Mouse (Mus musculus) embryonic facial prominence, embryonic 13.5 days (tissue): ENCODE results near the gene Anxa9. TPM values are rescaled to one million over a fixed set of nuclear protein-coding genes. Genes with fewer than 3 reads are reported as not detected.

Experiments used
- ATAC-seq: fragments of 200-750 bp; cut with Nextera tagmentation; 2 replicates; pipeline ENCODE4 v1.8.0; 2017; ENCODE audit warnings: low read depth; ENCODE audit not compliant: insufficient number of reproducible peaks, insufficient read depth, low FRiP score, low TSS enrichment
- H3K27ac ChIP-seq: fragments of 300-500 bp; sonication (generic); 2 replicates; pipeline ENCODE4 v1.5.1; 2015; ENCODE audit warnings: moderate library complexity, mild to moderate bottlenecking, inconsistent platforms
- H3K27me3 ChIP-seq: fragments of 300-500 bp; sonication (generic); 2 replicates; pipeline ENCODE4 v1.6.1; 2015; ENCODE audit warnings: mild to moderate bottlenecking, inconsistent platforms
- H3K36me3 ChIP-seq: fragments of 300-500 bp; sonication (generic); 2 replicates; pipeline ENCODE4 v1.6.1; 2015; ENCODE audit warnings: mild to moderate bottlenecking, inconsistent platforms
- H3K4me1 ChIP-seq: fragments of 300-500 bp; sonication (generic); 2 replicates; pipeline ENCODE4 v1.6.1; 2015; ENCODE audit warnings: inconsistent platforms
- H3K4me2 ChIP-seq: fragments of 300-500 bp; sonication (generic); 2 replicates; pipeline ENCODE4 v1.6.1; 2015; ENCODE audit warnings: moderate library complexity, mild to moderate bottlenecking, inconsistent platforms
- H3K4me3 ChIP-seq: fragments of 300-500 bp; sonication (generic); 2 replicates; pipeline ENCODE4 v1.5.1; 2015; ENCODE audit warnings: mild to moderate bottlenecking, inconsistent platforms
- H3K9ac ChIP-seq: fragments of 300-500 bp; sonication (generic); 2 replicates; pipeline ENCODE4 v1.6.1; 2015; ENCODE audit warnings: mild to moderate bottlenecking, inconsistent platforms
- H3K9me3 ChIP-seq: fragments of 300-500 bp; sonication (generic); 2 replicates; pipeline ENCODE4 v1.6.1; 2016; ENCODE audit warnings: inconsistent platforms
- WGBS: fragments of 180-500 bp; shearing (Covaris S2); methylation state at CpG from one replicate; pipeline ENCODE4 v1.1.7; 2015; ENCODE audit warnings: mixed read lengths; 5-methylcytosine and 5-hydroxymethylcytosine counted together
- polyA plus RNA-seq: library from polyadenylated mRNA; unstranded; fragments of >200 nt; fragmentation: Nextera tagmentation; extraction: Ambion mirVana; gene quantifications from 2 replicates; pipeline ENCODE4 v1.2.1, GENCODE M21; 2015

Gene Anxa9
- polyA plus RNA-seq, 1 experiment from 2014 or later, result 2.4 TPM

DNA sequence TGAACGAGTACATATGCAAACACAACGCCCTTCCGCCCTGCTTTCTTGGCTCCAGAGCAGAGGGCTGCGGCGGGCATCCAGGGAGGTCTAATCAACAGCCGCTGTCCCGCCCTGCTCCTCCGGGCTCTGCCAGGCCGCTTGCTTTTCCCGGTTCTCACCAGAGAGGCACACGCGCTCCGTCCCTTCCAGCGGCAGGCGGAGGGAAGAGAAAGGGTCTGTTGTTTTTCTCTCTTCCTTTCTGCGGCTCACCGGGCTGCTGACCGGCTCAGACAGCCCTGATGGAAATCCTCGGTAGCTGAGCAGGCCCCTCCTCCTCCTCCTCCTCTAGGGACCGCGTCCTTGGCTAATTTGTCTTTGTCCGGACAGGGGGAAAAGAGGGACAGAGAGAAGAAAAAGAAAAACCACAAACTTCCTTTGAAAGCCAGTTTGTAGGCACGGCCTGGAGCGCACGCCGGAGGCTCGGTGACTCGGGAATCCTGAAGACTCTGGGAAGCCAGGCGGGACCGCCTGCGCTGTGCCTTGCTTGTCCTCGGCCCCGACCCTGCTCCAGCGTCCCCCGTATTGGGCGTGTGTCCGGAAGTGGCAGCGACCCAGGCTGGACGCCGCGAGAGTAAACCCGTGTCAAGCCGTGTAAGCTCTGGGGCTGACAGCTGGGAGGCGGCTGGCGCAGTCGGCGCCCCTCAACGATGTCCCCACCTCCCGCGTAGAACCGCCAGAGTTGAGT lies 23.9 kb downstream of the Anxa9 start:
- Histone ChIP-seq H3K27ac (peak overlapping the region; percentile 98), H3K27me3 (no peaks in the 10 kb centered on the region), H3K9ac (peak overlapping the region; percentile 87), H3K36me3 (peaks cover 14% of the 10 kb centered on the region), H3K4me3 (peak overlapping the region; percentile 77), H3K4me2 (peak overlapping the region; percentile 83), H3K9me3 (no peaks in the 10 kb centered on the region), H3K4me1 (peaks cover 25% of the 10 kb centered on the region)
- ATAC-seq, result peak; percentile 66
- WGBS, result under 1% methylated on average over 49 of the region's 51 CpGs

DNA sequence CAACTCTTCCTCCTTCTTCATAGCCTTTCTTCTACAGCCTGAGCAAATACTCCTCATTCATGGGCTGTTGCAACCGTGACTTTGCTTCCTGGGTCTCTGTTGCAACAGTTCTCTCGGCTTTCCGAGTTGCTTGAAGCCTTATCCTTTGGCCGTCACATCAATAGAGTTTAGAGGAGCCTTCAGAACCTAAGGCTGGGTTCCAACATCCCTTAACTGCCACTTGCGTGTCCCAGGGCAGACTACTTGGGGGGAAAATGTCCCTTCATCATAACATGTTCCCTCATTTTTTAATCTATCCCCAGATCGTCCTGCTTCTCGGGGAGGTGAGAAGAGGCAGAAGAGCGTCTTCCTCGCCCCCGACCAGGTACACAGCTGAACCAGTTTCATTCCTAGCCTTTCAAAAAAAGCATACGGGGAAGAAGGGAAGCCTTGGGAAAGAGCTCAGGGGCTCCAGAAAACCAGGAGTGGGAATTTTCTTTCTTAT lies 24.6 kb downstream of the Anxa9 start:
- H3K36me3 ChIP-seq, result 0 out of 2 replicates have a peak, but pooled peaks cover 8% of the 10 kb centered on the region
- H3K9me3 ChIP-seq, result no peaks in the 10 kb centered on the region
- H3K4me1 ChIP-seq, result peaks cover 25% of the 10 kb centered on the region
- under 1% methylated on average over 11 of the region's 11 CpGs for WGBS
- H3K9ac ChIP-seq, result peak overlapping the region; percentile 87
- H3K27ac ChIP-seq, result peak overlapping the region; percentile 98
- peak overlapping the region; percentile 83 for H3K4me2 ChIP-seq
- H3K4me3 ChIP-seq, result peak overlapping the region; percentile 77
- no peak for ATAC-seq
- H3K27me3 ChIP-seq, result no peaks in the 10 kb centered on the region

GRCm38 (mm10) chr3:95281216-95282126 lies 25.5 kb downstream of the Anxa9 start, which contains the start of the genes Mindy1 and Prune1:
Mindy1 (plus strand) TSS chr3:95281345.
Prune1 (minus strand) TSS chr3:95282076.
- 0 out of 2 replicates have a peak, but pooled peaks cover 3% of the 10 kb centered on the region for H3K36me3 ChIP-seq
- WGBS, result under 1% methylated on average over 53 of the region's 53 CpGs
- ATAC-seq, result peak; percentile 89
- peak within 1 kb of the TSS; percentile 77 for H3K4me3 ChIP-seq
- no peaks in the 10 kb centered on the region for H3K9me3 ChIP-seq
- peak within 1 kb of the TSS; percentile 98 for H3K27ac ChIP-seq
- H3K4me2 ChIP-seq, result peak within 1 kb of the TSS; percentile 83
- no peaks in the 10 kb centered on the region for H3K27me3 ChIP-seq
- peaks cover 25% of the 10 kb centered on the region for H3K4me1 ChIP-seq
- H3K9ac ChIP-seq, result peak within 1 kb of the TSS; percentile 89

GRCm38 (mm10) chr3:95280747-95281146 lies 26.2 kb downstream of the Anxa9 start:
- peak overlapping the region; percentile 91 for H3K27ac ChIP-seq
- H3K27me3 ChIP-seq, result no peaks in the 10 kb centered on the region
- H3K9ac ChIP-seq, result peak overlapping the region; percentile 89
- H3K9me3 ChIP-seq, result no peaks in the 10 kb centered on the region
- no peaks in the 10 kb centered on the region for H3K36me3 ChIP-seq
- no peak for ATAC-seq
- H3K4me3 ChIP-seq, result peak overlapping the region; percentile 77
- H3K4me1 ChIP-seq, result peaks cover 22% of the 10 kb centered on the region
- peak overlapping the region; percentile 83 for H3K4me2 ChIP-seq
- WGBS, result 14% methylated on average over 8 of the region's 8 CpGs

DNA sequence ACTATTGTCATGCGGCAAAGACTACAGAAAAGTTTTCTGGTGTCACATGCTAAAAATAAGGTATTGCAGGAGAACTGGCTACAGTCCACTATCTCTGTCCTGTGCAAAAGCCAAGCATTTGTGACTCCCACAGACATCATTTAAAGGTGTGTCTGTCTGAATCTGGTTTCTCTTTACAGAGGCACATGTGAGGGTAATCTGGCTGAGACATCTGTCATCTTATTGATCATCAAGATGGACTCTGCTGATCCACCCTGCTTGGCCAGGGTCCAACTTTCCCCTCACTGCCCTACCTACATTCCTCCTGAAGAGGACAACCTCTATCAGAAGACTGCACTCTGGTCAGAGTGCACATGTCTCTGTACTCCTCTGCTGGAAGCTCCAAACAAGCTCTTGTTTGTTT lies 29.8 kb downstream of the Anxa9 start:
- no peaks in the 10 kb centered on the region for H3K36me3 ChIP-seq
- ATAC-seq, result no peak
- no peaks in the 10 kb centered on the region for H3K9me3 ChIP-seq
- no peak overlapping the region for H3K4me2 ChIP-seq
- H3K4me3 ChIP-seq, result no peak overlapping the region
- no peak overlapping the region for H3K9ac ChIP-seq
- 0 out of 2 replicates have a peak overlapping the region, but pooled peaks have one; percentile 11 for H3K27ac ChIP-seq
- H3K27me3 ChIP-seq, result no peaks in the 10 kb centered on the region
- H3K4me1 ChIP-seq, result peaks cover 5% of the 10 kb centered on the region
- 96% methylated on average over 1 of the region's 1 CpGs for WGBS

- Histone ChIP-seq H3K9me3 (no peaks in the 10 kb centered on the region), H3K4me2 (no peak overlapping the region), H3K4me1 (peaks cover 5% of the 10 kb centered on the region), H3K9ac (no peak overlapping the region), H3K27ac (no peak overlapping the region), H3K4me3 (no peak overlapping the region), H3K36me3 (no peaks in the 10 kb centered on the region), H3K27me3 (no peaks in the 10 kb centered on the region)
- 75% methylated on average over 5 of the region's 5 CpGs for WGBS
- ATAC-seq, result no peak
Measured at GRCm38 (mm10) chr3:95276428-95276934, 30.5 kb downstream of the Anxa9 start.

DNA sequence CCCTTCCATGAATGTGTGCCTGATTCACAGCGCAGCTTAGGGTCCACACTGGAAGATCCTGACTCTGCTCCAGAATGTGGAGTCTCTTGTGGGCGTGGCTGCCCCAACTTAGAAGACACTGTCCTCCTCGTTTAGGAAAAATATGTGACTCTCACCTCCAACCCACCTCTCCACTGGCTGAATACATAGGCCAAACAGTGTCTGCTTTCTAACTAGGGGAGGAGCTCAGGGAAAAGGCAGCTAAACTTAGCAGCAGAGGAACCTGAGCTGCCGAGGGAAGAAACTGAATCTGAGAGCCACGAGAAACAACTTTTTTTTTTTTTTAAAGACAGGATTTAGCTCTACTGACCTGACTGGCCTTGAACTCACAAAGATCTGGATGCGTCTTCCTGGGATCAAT lies 31.8 kb downstream of the Anxa9 start:
- ATAC-seq, result no peak
- H3K36me3 ChIP-seq, result no peaks in the 10 kb centered on the region
- no peak overlapping the region for H3K27ac ChIP-seq
- H3K4me2 ChIP-seq, result no peak overlapping the region
- H3K9ac ChIP-seq, result no peak overlapping the region
- WGBS, result 67% methylated on average over 6 of the region's 6 CpGs
- H3K27me3 ChIP-seq, result no peaks in the 10 kb centered on the region
- no peak overlapping the region for H3K4me3 ChIP-seq
- H3K4me1 ChIP-seq, result no peaks in the 10 kb centered on the region
- no peaks in the 10 kb centered on the region for H3K9me3 ChIP-seq

GRCm38 (mm10) chr3:95274453-95274852 lies 32.5 kb downstream of the Anxa9 start:
- ATAC-seq, result no peak
- no peaks in the 10 kb centered on the region for H3K27me3 ChIP-seq

GRCm38 (mm10) chr3:95273471-95273870 lies 33.5 kb downstream of the Anxa9 start:
- H3K4me1 ChIP-seq, result no peaks in the 10 kb centered on the region
- no peak for ATAC-seq
- H3K4me2 ChIP-seq, result no peak overlapping the region
- H3K36me3 ChIP-seq, result peaks cover 11% of the 10 kb centered on the region
- no peak overlapping the region for H3K27ac ChIP-seq
- no peaks in the 10 kb centered on the region for H3K9me3 ChIP-seq
- H3K27me3 ChIP-seq, result no peaks in the 10 kb centered on the region
- no peak overlapping the region for H3K4me3 ChIP-seq
- 91% methylated on average over 5 of the region's 5 CpGs for WGBS
- no peak overlapping the region for H3K9ac ChIP-seq

More at GRCm38 (mm10) chr3:95274453-95274852, 32.5 kb downstream of the Anxa9 start:
- Histone ChIP-seq H3K4me2 (no peak overlapping the region), H3K36me3 (peaks cover 1% of the 10 kb centered on the region; the same call in 1 of the 2 replicates), H3K27ac (no peak overlapping the region), H3K9ac (no peak overlapping the region), H3K4me1 (no peaks in the 10 kb centered on the region), H3K9me3 (no peaks in the 10 kb centered on the region), H3K4me3 (no peak overlapping the region)
- 90% methylated on average over 4 of the region's 4 CpGs for WGBS

DNA sequence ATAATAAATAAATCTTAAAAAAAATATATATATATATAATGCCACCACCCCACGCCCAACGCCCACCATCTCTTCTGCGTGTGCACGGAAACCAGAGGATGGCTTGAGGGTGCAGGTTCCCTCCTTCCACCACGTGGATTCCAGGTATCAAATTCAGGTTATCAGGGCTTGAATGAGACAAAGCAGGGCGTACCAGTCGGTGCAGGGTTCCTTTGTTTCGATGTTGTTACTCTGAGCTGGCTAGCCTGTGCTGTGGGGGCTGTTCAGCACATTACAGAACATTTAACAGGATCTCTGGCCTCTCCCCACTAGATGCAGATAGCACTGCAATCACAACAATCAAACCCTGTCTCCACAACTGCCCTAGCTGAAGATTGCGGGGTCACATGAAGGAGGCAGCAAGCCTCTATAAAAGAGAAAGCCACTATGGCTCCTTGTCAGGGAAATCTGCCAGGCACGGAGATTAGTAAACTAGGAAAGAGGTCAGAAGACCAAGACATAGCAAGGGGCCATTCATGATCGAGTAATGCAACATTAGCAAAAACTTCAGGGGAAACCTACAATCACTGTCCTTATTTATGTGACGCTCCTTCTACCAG lies 36.1 kb downstream of the Anxa9 start:
- Histone ChIP-seq H3K27me3 (no peaks in the 10 kb centered on the region), H3K4me1 (no peaks in the 10 kb centered on the region), H3K27ac (no peak overlapping the region), H3K36me3 (peaks cover 37% of the 10 kb centered on the region), H3K9ac (no peak overlapping the region), H3K4me2 (no peak overlapping the region), H3K9me3 (no peaks in the 10 kb centered on the region), H3K4me3 (no peak overlapping the region)
- no peak for ATAC-seq
- 82% methylated on average over 12 of the region's 12 CpGs for WGBS

GRCm38 (mm10) chr3:95269789-95270188 lies 37.2 kb downstream of the Anxa9 start:
- Histone ChIP-seq H3K9me3 (no peaks in the 10 kb centered on the region), H3K9ac (no peak overlapping the region), H3K27me3 (no peaks in the 10 kb centered on the region), H3K27ac (no peak overlapping the region), H3K36me3 (peaks cover 45% of the 10 kb centered on the region), H3K4me2 (no peak overlapping the region), H3K4me1 (no peaks in the 10 kb centered on the region), H3K4me3 (no peak overlapping the region)
- 83% methylated on average over 5 of the region's 5 CpGs for WGBS
- ATAC-seq, result no peak
